Mouse (Mus musculus) left cerebral cortex, postnatal 36 days (tissue): ENCODE data around the gene Col27a1. TPM values are rescaled to one million over a fixed set of nuclear protein-coding genes. Genes with fewer than 3 reads are reported as not detected.

ENCODE experiments used
- DNase-seq, 2 experiments: peaks; one replicate each; pipeline ENCODE4 v3.0.0; 2021 to 2022; ENCODE audit warnings: low spot score in 2 of 2, mixed read lengths in 1 of 2
- intact Hi-C: fragments of 180-260 bp; cut with DNase I; formaldehyde crosslinking; loops from one replicate; pipeline ENCODE4 v1.15.1; 2025
- total RNA-seq, 2 experiments: library from RNA; stranded (reverse); gene quantifications; 2 replicates each; pipeline ENCODE4 v1.2.3; 2021

Col27a1 gene
- total RNA-seq: 1 to 10 TPM; 2.2 to 4.3 TPM

GRCm38 (mm10) chr4:63213907-63214621 lies at the start of gene Col27a1:
TSS of gene Col27a1 (plus strand) at chr4:63214004.
- DNase-seq: no peak
- intact Hi-C loops: no loop called here

- no peak for DNase-seq
- intact Hi-C loops: loop anchor here (5.0 kb wide), 1 partner anchor 137 kb away; no protein-coding TSS in a partner anchor
Observed at GRCm38 (mm10) chr4:63165636-63166035, 48.2 kb upstream of the Col27a1 start.

- intact Hi-C loops: loop anchor here (5.0 kb wide), 1 partner anchor 136 kb away; no protein-coding TSS in a partner anchor
- no peak for DNase-seq
Observed at GRCm38 (mm10) chr4:63166323-63166722, 47.5 kb upstream of the Col27a1 start.

- no peak for DNase-seq
- intact Hi-C loops: no loop called here
Observed at GRCm38 (mm10) chr4:63170061-63170460, 43.7 kb upstream of the Col27a1 start.

- DNase-seq: no peak
- intact Hi-C loops: no loop called here
Observed at GRCm38 (mm10) chr4:63171122-63171521, 42.7 kb upstream of the Col27a1 start.

GRCm38 (mm10) chr4:63171969-63172685 lies 41.7 kb upstream of the Col27a1 start, which contains the start of gene Kif12:
TSS of gene Kif12 (minus strand) at chr4:63172131.
- DNase-seq: no peak
- intact Hi-C loops: no loop called here

GRCm38 (mm10) chr4:63181556-63181955 lies 32.2 kb upstream of the Col27a1 start:
- intact Hi-C loops: loop anchor here (1.0 kb wide), 1 partner anchor 138 kb away; no protein-coding TSS in a partner anchor

GRCm38 (mm10) chr4:63186281-63186870 lies 27.4 kb upstream of the Col27a1 start:
- DNase-seq: no peak
- intact Hi-C loops: no loop called here

More at GRCm38 (mm10) chr4:63181556-63181955, 32.2 kb upstream of the Col27a1 start:
- DNase-seq: peak; percentile 52

- intact Hi-C loops: no loop called here
- DNase-seq: no peak
Observed at GRCm38 (mm10) chr4:63191641-63192040, 22.2 kb upstream of the Col27a1 start.

- no peak for DNase-seq
- intact Hi-C loops: no loop called here
Observed at GRCm38 (mm10) chr4:63194366-63194765, 19.4 kb upstream of the Col27a1 start.

GRCm38 (mm10) chr4:63199366-63199765 lies 14.4 kb upstream of the Col27a1 start:
- DNase-seq: no peak
- intact Hi-C loops: no loop called here

GRCm38 (mm10) chr4:63203874-63204273 lies 9.9 kb upstream of the Col27a1 start:
- no peak for DNase-seq
- intact Hi-C loops: no loop called here

GRCm38 (mm10) chr4:63205583-63205982 lies 8.2 kb upstream of the Col27a1 start:
- intact Hi-C loops: no loop called here
- DNase-seq: peak in 1 of 2 experiments; percentile 27

- peak; percentile 69 to 72 for DNase-seq
- intact Hi-C loops: loop anchor here (1.0 to 5.0 kb wide), 3 partner anchors 37 to 92 kb away; no protein-coding TSS in a partner anchor
Observed at GRCm38 (mm10) chr4:63215185-63215992, 1.6 kb downstream of the Col27a1 start.

GRCm38 (mm10) chr4:63215993-63216531 lies 2.3 kb downstream of the Col27a1 start:
- intact Hi-C loops: loop anchor here (1.0 to 5.0 kb wide), 3 partner anchors 36 to 91 kb away; no protein-coding TSS in a partner anchor
- no peak for DNase-seq

- no peak for DNase-seq
- intact Hi-C loops: loop anchor here (5.0 kb wide), 2 partner anchors 36 to 76 kb away; no protein-coding TSS in a partner anchor
Observed at GRCm38 (mm10) chr4:63216566-63216965, 2.8 kb downstream of the Col27a1 start.

GRCm38 (mm10) chr4:63217513-63217912 lies 3.7 kb downstream of the Col27a1 start:
- intact Hi-C loops: loop anchor here (5.0 kb wide), 2 partner anchors 35 to 75 kb away; no protein-coding TSS in a partner anchor

GRCm38 (mm10) chr4:63219059-63219458 lies 5.3 kb downstream of the Col27a1 start:
- intact Hi-C loops: loop anchor here (5.0 kb wide), 2 partner anchors 33 to 73 kb away; no protein-coding TSS in a partner anchor
- DNase-seq: no peak

More at GRCm38 (mm10) chr4:63217513-63217912, 3.7 kb downstream of the Col27a1 start:
- DNase-seq: no peak

- no peak for DNase-seq
- intact Hi-C loops: loop anchor here (5.0 kb wide), 2 partner anchors 33 to 73 kb away; no protein-coding TSS in a partner anchor
Observed at GRCm38 (mm10) chr4:63219635-63220034, 5.8 kb downstream of the Col27a1 start.
